Mouse (Mus musculus): ENCODE measurements at regions not wholly inside any gene's neighbourhood (a gene's known extent, or its start where the extent isn't known, plus 50 kb on each side); places are given as distances from the start of the nearest gene placed in this dataset.
"Not testable (repeated sequence)": the region's sequence is repeated elsewhere in the genome, so short reads cannot be mapped to it uniquely, and the experiment has no call there.

DNA sequence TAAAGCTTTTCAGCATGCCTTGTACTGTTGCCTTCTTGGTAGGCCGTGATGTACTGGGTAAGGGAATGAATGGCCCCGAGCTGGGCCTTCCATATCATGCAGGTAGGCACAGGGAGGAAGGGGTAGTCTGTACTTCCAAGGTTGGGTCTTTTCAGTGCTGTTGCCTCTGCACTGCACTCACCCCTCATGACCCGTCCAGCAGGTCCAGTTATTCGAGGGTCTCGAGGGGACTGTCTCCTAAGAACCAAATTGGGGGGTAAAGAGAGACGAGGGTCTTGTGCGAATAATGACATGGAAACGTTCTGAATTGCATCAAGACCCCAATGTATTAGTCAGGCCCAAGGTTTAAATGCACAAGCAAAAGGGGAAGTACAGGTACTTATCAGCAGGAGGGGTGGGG lies 73.3 kb downstream of the Tex35 start:
- TF ChIP-seq CTCF, EP300 (IDR thresholded peaks at IDR 0.05; ENCODE audit: low read depth): not testable (repeated sequence)
